Mouse (Mus musculus) forebrain, embryonic 15.5 days (tissue): ENCODE results near the gene Nlrp4b. TPM values are rescaled to one million over a fixed set of nuclear protein-coding genes. Genes with fewer than 3 reads are reported as not detected.
"Not testable (repeated sequence)": the region's sequence is repeated elsewhere in the genome, so short reads cannot be mapped to it uniquely, and the experiment has no call there.

Experiments
- ATAC-seq: fragments of 200-750 bp; cut with Nextera tagmentation; replicated peaks from 2 replicates; pipeline ENCODE4 v1.8.0; 2017; ENCODE audit warnings: mild to moderate bottlenecking, moderate TSS enrichment, moderate library complexity
- H3K27ac ChIP-seq: fragments of 300-500 bp; sonication (generic); replicated peaks from 2 replicates; pipeline ENCODE4 v1.5.1; 2015; ENCODE audit warnings: mild to moderate bottlenecking, inconsistent platforms
- H3K27me3 ChIP-seq: fragments of 300-500 bp; sonication (generic); 2 replicates; pipeline ENCODE4 v1.6.1; 2015; ENCODE audit warnings: inconsistent platforms
- H3K36me3 ChIP-seq: fragments of 300-500 bp; sonication (generic); 2 replicates; pipeline ENCODE4 v1.6.1; 2015; ENCODE audit warnings: mild to moderate bottlenecking, inconsistent platforms
- H3K4me1 ChIP-seq: fragments of 300-500 bp; sonication (generic); 2 replicates; pipeline ENCODE4 v1.6.1; 2015; ENCODE audit warnings: inconsistent platforms
- H3K4me2 ChIP-seq: fragments of 300-500 bp; sonication (generic); replicated peaks from 2 replicates; pipeline ENCODE4 v1.6.1; 2015; ENCODE audit warnings: mild to moderate bottlenecking, inconsistent platforms
- H3K4me3 ChIP-seq: fragments of 300-500 bp; sonication (generic); 2 replicates; pipeline ENCODE4 v1.5.1; 2015; ENCODE audit warnings: mild to moderate bottlenecking, inconsistent platforms
- H3K9ac ChIP-seq: fragments of 300-500 bp; sonication (generic); replicated peaks from 2 replicates; pipeline ENCODE4 v1.6.1; 2015; ENCODE audit warnings: mild to moderate bottlenecking, inconsistent platforms
- H3K9me3 ChIP-seq: fragments of 300-500 bp; sonication (generic); 2 replicates; pipeline ENCODE4 v1.6.1; 2016; ENCODE audit warnings: inconsistent platforms
- WGBS: fragments of 180-500 bp; shearing (Covaris S2); methylation state at CpG from one replicate; pipeline ENCODE4 v1.1.7; 2015; ENCODE audit warnings: mixed read lengths; 5-methylcytosine and 5-hydroxymethylcytosine counted together
- polyA plus RNA-seq: library from polyadenylated mRNA; unstranded; fragments of >200 nt; fragmentation: Nextera tagmentation; extraction: Ambion mirVana; gene quantifications from 2 replicates; pipeline ENCODE4 v1.2.1, GENCODE M21; 2015

Gene Nlrp4b
- not detected in 2 replicates for polyA plus RNA-seq

DNA sequence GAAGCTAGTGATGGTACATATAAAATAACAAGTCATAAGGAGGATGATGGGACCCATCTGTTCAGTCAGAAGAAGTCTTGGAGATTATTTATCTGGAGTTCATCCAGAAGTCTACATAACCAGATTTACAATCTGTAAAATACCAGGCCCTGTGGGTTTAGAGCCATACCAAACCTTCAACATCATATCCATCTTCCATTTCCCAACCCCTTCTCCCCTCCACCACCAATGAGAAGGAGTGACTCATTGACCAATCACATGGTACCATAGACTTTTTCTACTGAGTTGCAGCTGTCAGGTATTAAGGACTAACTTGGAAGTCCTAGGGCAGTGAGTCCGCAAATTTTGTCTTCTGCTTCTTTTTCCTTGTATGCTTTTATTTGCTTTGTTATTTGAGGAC is at the start of gene Nlrp4b:
Gene Nlrp4b (plus strand): TSS at position 301 of the 400 bp plus-strand sequence.
- Histone ChIP-seq H3K27me3 (no peaks in the 10 kb centered on the region), H3K9me3 (peaks cover 16% of the 10 kb centered on the region; the same call in 1 of the 2 replicates), H3K36me3 (no peaks in the 10 kb centered on the region), H3K4me1 (no peaks in the 10 kb centered on the region), H3K9ac (no peak within 1 kb of the TSS), H3K27ac (no peak within 1 kb of the TSS), H3K4me2 (no peak within 1 kb of the TSS), H3K4me3 (no peak within 1 kb of the TSS)
- WGBS = 97% methylated on average over 1 of the region's 1 CpGs
- ATAC-seq = no peak

DNA sequence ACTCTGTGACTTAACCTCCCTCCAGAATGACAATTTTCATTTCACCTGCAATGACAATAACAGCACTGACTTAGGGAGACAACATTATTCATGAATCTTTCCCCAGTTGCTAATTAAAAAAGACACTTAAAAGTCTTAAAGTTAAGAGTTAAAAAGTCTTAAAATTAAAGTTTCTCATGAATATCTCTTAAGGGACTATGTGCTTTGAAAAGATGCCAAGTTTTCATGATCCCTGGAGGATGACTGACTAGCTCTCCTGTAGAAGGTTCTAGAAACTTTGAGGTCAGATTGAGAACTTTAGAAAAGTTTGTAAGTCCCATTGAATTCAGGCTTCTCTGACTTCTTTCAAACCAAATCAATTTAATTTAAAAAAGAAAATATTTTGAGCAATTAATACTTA is 66.7 kb downstream of the Nlrp4b start, which contains the start of gene Vmn1r71:
Gene Vmn1r71 (minus strand): TSS at position 101 of the 400 bp plus-strand sequence.
- Histone ChIP-seq H3K4me2 (no peak within 1 kb of the TSS), H3K9me3 (peaks cover 15% of the 10 kb centered on the region; the same call in 1 of the 2 replicates), H3K9ac (no peak within 1 kb of the TSS), H3K4me1 (no peaks in the 10 kb centered on the region), H3K27me3 (no peaks in the 10 kb centered on the region), H3K36me3 (no peaks in the 10 kb centered on the region), H3K4me3 (no peak within 1 kb of the TSS), H3K27ac (no peak within 1 kb of the TSS)
- no peak for ATAC-seq

DNA sequence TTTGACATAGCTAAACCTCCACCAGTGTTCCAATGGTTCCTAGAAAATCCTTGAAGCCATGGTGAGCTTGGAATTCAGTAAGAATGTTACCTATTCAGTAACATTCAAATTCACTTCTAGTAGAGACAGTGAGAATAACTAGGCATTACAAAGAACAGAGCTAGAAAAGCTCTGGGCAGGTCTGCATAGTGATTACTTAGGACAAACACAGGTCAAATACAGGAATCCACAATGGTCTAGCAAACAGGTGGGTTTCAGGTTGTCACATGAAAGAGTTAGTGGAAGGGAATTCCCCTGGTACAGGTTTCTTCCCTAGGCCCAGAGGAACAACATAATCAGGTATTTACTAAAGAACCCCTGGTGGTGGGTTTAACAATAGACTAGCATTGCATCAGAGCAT is 70.0 kb downstream of the Nlrp4b start:
- not testable (repeated sequence) for H3K4me3 ChIP-seq, H3K27ac ChIP-seq, H3K4me1 ChIP-seq, H3K4me2 ChIP-seq, ATAC-seq, H3K27me3 ChIP-seq, H3K9me3 ChIP-seq, H3K9ac ChIP-seq, H3K36me3 ChIP-seq

Other genes with a start within 250 kb of the Nlrp4b start
- gene Vmn1r67, start 244.5 kb upstream of the Nlrp4b start, polyA plus RNA-seq = not detected in 2 replicates
- 54.4 and 54.6 TPM in 2 replicates for gene Zik1, start 192.4 kb upstream of the Nlrp4b start, polyA plus RNA-seq
- not detected in 2 replicates for gene Vmn1r68, start 129.3 kb upstream of the Nlrp4b start, polyA plus RNA-seq
- not detected in 2 replicates for gene Vmn1r69, start 74.1 kb upstream of the Nlrp4b start, polyA plus RNA-seq
- not detected in 2 replicates for gene Vmn1r70, start 56.3 kb upstream of the Nlrp4b start, polyA plus RNA-seq
- gene Vmn1r71, start 66.6 kb downstream of the Nlrp4b start, polyA plus RNA-seq = not detected in 2 replicates
- not detected in 2 replicates for gene Zscan4b, start 217.3 kb downstream of the Nlrp4b start, polyA plus RNA-seq